Mouse (Mus musculus): Measurements from ENCODE around the gene Krtap4-16.
"Not testable (repeated sequence)": the region's sequence is repeated elsewhere in the genome, so short reads cannot be mapped to it uniquely, and the experiment has no call there.

Gene Krtap4-16

GRCm38 (mm10) chr11:99851508-99851907, at the start of gene Krtap4-16:
TSS of gene Krtap4-16 (minus strand) at chr11:99851608.
- DNase-seq (ENCODE audit: low read depth, low spot score), result no peak

DNA sequence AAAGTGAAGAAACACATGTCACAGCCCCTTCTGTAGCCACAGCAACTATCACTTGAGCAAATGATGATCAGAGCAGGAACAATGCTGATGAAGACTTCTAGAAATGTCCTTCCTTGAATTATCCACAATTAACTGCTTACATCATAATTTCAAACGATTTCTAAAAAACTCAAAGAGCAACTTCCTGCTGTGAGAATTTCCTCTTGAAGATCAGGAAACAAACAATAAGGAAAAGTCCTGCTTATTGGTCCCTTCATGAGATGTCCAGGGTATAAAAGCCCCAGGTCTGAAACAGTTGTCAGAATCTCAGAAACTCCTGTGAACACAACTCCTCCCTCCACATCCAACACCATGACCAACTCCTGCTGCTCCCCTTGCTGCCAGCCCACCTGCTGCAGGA, 27.5 kb upstream of the Krtap4-16 start, which contains the start of gene Gm11567:
Gm11567 (plus strand) TSS at position 301 of the 400 bp plus-strand sequence.
- not testable (repeated sequence) for DNase-seq (ENCODE audit: low read depth, low spot score)

GRCm38 (mm10) chr11:99873089-99873488, 21.7 kb upstream of the Krtap4-16 start, which contains the start of gene Krtap9-1:
TSS of gene Krtap9-1 (plus strand) at chr11:99873389.
- DNase-seq (ENCODE audit: low read depth, low spot score), result not testable (repeated sequence)

DNA sequence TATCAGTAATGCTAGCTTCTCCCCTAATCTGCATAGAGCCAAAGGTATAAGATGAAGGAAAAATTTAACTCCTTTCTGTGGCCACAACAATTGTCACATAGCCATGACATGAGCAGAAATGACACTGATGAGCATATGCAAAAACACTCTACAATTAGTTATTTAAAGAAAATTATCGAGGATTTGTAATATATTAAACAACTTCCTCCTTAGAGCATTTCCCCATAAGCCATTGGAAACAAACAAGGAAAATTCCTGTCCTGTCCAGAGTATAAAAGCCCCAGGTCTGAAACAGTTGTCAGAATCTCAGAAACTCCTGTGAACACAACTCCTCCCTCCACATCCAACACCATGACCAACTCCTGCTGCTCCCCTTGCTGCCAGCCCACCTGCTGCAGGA, 12.8 kb upstream of the Krtap4-16 start, which contains the start of gene Gm11559:
Gm11559 (plus strand) TSS at position 301 of the 400 bp plus-strand sequence.
- not testable (repeated sequence) for DNase-seq (ENCODE audit: low read depth, low spot score)

- no peak for DNase-seq (ENCODE audit: low read depth, low spot score)
Observed at GRCm38 (mm10) chr11:99858761-99859160, 7.4 kb upstream of the Krtap4-16 start.

- DNase-seq (ENCODE audit: low read depth, low spot score), result no peak
Observed at GRCm38 (mm10) chr11:99857617-99858016, 6.2 kb upstream of the Krtap4-16 start, which contains the start of gene Gm11568. TSS of gene Gm11568 (plus strand) at chr11:99857917.

- DNase-seq (ENCODE audit: low read depth, low spot score), result no peak
Observed at GRCm38 (mm10) chr11:99854121-99854520, 2.7 kb upstream of the Krtap4-16 start.

DNA sequence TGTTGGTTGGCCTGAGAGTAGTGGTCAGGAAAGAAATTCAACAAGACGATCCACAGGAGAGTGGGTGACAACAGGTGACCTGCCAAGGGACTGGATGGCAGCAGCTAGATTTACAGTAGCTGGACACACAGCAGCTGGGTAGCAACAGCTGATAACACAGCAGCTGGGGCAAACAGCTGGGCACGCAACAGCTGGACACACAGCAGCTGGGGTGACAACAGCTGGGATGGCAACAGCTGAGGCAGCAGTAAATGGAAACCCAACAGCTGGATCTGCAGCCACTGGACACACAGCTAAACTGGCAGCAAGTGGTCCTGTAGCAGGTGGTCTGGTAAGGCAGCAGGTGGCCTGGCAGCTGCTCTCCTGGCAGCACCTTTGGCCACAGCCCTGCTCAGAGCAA, 4.7 kb downstream of the Krtap4-16 start:
- no peak for DNase-seq (ENCODE audit: low read depth, low spot score)

GRCm38 (mm10) chr11:99842185-99842584, 9.2 kb downstream of the Krtap4-16 start:
- peak; percentile 11 for DNase-seq (ENCODE audit: low read depth, low spot score)

DNA sequence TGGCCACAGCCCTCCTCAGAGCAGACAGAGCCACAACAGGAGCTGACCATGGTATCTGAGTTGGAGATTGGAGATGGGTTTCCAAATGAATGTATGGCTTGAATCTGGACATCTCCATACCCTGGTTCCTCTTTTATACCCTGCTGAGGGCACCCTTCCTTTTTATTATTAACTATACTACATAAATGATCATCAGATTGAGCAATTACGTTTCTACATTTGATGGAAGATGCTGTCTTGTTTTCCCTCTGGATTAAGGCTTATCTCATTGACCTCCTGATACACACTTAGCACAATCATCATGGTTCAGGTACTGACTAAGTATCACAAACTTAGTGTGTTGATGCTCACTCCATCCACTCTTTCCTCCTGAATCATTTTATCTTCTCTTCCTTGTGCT, 13.4 kb downstream of the Krtap4-16 start, which contains the start of gene 2300003K06Rik:
2300003K06Rik (minus strand) TSS at position 101 of the 400 bp plus-strand sequence.
- DNase-seq (ENCODE audit: low read depth, low spot score), result no peak

- DNase-seq (ENCODE audit: low read depth, low spot score), result not testable (repeated sequence)
Observed at GRCm38 (mm10) chr11:99815566-99815965, 35.8 kb downstream of the Krtap4-16 start, which contains the start of gene Gm11564. TSS of gene Gm11564 (minus strand) at chr11:99815666.

DNA sequence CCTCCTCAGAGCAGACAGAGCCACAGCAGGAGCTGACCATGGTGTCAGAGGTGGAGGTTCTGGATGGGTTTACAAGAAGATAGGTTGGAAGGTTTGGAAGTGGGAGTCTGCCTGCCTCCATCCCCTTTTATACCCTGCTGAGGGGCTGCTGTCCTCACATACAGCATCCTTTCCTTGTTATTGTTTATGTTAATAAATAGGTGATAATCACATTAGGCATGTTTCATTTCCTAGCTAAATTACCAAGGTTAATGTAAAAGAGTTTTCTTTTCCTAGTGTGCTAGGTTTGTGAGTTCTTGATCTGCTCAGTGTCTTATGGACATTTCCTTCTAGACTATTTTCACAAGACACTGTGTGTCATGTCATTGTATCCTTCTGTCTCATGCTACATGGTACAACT, 41.6 kb downstream of the Krtap4-16 start, which contains the start of gene Krtap4-13:
Krtap4-13 (minus strand) TSS at position 101 of the 400 bp plus-strand sequence.
- DNase-seq (ENCODE audit: low read depth, low spot score), result not testable (repeated sequence)

GRCm38 (mm10) chr11:99804346-99804745, 47.1 kb downstream of the Krtap4-16 start, which contains the start of gene Gm11554:
TSS of gene Gm11554 (minus strand) at chr11:99804446.
- DNase-seq (ENCODE audit: low read depth, low spot score), result not testable (repeated sequence)

Measured in forelimb bud, embryonic 11.5 days (tissue).